Mouse (Mus musculus): Measurements from ENCODE around the gene Hspd1. TPM values are rescaled to one million over a fixed set of nuclear protein-coding genes. Genes with fewer than 3 reads are reported as not detected.
"Not testable (repeated sequence)": the region's sequence is repeated elsewhere in the genome, so short reads cannot be mapped to it uniquely, and the experiment has no call there.

The Hspd1 gene
- total RNA-seq, 2 experiments from 2014 or later, result 361 to 395 TPM

DNA sequence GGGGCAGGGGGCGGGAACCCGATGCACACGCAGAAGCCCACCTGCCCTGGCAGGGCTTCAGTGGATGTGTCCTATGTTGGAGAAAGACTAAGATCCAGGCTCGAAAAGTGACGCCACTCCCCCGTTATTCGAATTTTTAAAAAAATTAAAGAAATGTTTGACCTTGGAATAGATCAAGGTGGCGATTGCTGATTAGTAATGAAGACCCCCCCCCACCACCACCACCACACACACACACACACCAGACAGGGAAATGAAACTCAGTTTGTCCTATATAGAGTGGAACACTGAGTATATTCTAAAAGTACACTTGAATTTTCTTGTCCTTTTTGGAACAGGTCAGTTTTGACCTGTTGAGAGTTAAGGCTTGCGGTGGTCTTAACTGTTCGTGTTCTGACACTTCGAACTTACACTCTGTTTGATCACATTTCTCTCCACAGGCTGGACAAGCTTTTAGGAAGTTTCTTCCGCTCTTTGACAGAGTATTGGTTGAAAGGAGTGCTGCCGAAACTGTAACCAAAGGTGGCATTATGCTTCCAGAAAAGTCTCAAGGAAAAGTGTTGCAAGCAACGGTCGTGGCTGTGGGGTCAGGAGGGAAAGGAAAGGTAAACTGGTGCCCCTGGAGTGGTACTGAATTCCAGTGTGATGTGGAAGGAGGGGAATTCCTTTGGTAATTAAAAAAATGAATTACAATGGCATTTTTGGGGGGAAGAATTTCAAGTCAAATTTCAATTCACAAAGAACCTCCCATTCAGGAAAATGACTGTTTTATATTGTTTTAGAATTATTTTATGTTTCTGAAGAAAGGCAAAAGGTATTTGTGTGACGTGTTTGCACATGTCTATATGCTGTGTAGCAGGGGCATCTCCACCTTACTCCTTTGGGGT is 811 bp upstream of the Hspd1 start:
- intact Hi-C loops (cut with DNase I), result loop anchor here (5.0 kb wide), 1 partner anchor 148 kb away; the partner anchor contains the start of gene Mars2
- DNase-seq (ENCODE audit: low spot score), result no peak

DNA sequence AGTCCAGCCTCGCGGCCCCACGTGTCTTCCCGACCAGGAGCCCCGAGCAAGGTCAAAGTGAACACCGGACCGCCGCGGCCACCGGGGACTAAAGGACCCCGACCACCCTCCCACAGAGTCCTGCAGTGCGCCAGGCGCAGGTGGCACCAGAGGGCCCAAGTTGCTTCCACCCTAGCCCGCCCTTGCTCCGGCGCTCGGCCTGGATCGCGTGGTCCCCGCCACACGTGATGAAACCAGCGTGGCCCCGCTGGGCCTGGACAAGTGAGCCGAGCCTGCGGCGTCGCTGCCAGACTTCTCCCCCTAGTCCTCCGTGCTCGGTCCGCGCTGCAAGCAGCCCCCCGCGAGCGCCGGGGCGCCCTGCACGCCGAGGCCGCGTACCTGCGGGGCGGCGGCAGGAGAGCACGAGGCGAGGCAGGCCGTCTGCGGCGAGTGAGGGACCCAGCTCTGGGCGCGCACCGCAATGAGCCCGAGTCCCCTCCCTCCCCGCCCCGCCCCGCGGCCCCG is 590 bp downstream of the Hspd1 start:
- intact Hi-C loops (cut with DNase I), result loop anchor here (1.0 to 5.0 kb wide), 4 partner anchors 35 to 150 kb away; partner anchors contain the start of genes Coq10b, Mars2, Mob4 and Sf3b1
- DNase-seq (ENCODE audit: low spot score), result peak; percentile 46

DNA sequence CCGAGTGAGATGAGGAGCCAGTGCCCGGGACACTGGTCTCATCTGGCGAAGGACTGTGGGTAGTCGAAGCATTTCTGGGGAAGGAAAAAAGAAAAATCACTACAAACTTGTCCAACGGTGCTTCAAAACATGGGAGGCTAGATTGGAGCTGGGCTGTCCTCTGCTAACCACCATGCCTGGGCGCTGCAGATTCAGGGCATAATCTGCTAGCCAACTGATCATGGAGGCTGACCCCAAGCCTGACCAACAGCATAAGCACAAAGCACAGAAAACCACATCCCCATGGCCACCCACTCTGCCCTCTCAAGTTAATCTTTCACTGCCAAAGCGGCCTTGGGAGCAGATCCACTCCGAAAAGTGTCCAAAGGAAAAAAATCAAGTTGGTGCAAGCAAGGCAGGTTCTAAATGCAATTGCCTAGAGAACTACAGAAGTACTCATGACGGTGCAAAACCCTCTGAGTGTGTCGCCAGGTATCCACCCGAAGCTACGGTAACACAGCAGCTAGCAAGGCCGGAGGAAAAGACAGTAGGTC is 1.1 kb downstream of the Hspd1 start:
- DNase-seq (ENCODE audit: low spot score), result no peak
- intact Hi-C loops (cut with DNase I), result loop anchor here (1.0 to 5.0 kb wide), 4 partner anchors 34 to 150 kb away; partner anchors contain the start of genes Coq10b, Mars2, Mob4 and Sf3b1

DNA sequence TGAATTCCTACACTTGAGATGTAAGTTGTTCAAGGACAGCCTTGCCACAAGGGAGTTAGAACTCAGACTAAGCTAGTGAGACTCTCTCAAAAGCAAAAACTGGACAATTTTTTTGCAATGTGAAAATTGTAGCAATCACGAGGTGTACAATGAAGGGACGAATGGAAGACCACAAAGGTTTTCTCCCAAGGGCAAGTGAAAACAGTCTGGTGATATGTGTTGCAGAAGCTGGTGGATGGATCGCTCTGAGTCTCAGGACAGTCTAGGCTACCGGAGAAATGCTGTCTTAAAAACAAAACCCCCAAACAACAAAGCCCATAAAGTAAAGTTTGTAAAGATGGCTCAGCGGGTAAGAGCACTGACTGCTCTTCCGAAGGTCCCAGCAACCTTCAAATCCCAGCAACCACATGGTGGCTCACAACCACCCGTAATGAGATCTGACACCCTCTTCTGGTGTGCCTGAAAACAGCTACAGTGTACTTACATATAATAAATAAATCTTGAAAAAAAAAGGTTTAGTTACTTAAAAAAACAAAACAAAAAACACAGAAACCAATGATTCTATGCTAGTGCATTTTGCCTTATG is 2.2 kb downstream of the Hspd1 start:
- intact Hi-C loops (cut with DNase I), result loop anchor here (2.0 to 5.0 kb wide), 2 partner anchors 33 to 151 kb away; partner anchors contain the start of genes Coq10b and Mars2
- DNase-seq (ENCODE audit: low spot score), result no peak

DNA sequence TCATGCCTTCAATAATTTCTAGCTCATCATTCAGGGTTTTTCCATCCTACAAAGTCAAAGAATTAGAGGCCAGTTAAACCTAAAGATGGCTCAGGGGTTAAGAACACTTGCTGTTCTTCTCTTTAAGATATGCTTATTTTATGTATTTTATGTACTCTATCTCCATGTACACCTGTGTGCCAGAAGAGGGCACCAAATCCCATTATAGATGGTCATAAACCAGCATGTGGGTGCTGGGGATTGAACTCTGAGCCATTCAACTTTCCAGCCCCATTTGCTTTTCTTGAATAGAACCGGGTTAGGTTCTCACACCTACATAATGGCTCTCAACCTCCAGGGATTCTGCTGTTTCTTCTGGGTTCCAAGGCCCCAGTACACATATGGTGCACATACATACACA is 5.9 kb downstream of the Hspd1 start:
- intact Hi-C loops (cut with DNase I), result no loop called here

DNA sequence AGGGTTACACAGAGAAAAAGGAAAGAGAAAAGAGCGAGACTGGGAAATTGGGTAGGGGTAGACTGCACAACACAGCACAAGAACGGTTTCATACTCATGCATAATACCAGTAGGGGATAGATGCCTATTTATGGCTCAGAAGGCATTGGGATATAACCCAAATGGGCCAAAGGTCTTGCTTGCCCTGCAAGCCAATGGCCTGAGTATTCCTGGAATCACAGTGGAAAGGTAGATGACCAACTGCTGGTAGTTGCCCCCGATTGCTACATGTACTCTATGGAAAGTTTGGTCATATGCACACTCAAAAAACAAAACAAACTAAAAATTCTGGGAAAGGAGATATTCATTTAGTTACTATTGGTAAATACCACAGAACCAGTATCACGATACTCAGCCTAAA is 8.4 kb downstream of the Hspd1 start:
- intact Hi-C loops (cut with DNase I), result no loop called here
- DNase-seq (ENCODE audit: low spot score), result no peak

More for the DNA sequence above, 5.9 kb downstream of the Hspd1 start:
- DNase-seq (ENCODE audit: low spot score), result no peak

DNA sequence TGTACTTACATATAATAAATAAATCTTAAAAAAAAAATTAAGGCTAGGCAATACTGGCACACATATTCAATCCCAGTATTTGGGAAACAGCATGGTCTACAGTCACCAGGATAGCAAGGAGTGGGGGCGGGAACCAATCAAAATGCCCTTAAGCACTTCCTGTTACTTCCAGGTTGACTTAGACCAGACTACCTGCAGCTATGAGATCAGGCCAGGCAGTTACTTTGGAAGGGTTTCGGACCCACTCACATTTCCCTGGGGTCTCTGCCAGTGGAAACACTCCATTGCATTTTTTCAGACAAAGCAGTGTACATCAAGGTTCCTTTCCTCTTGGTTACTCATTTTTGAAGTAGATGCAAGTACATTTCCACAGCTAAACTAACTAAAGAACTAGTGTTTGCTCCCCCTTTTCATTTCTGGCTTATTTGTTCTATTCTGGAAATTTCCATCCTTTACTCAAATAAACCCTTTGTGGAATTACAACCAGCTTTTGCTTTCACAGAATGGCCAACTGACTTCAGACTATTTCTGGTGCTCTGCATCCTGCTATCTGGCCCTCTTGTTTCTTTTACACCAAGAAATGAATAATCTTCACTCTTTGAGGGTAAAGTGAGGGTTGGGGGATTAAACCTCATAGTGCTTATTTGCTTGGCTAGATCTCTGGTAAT is 11.1 kb downstream of the Hspd1 start:
- intact Hi-C loops (cut with DNase I), result no loop called here

DNA sequence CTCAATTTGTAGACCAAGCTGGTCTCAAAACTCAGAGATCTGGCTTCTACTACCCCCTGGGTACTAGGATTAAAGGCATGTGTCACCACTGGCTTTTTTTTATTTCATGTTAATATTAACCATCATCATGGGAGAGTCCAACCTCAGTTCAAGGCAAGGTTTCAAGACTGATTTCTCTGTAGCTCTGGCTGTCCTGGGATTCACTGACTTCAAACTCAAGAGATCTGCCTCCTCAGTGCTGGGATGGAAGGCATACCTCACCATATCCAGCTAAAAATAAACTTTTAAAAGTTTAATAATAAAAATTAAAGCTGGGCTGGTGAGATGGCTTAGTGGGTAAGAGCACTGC is 11.7 kb downstream of the Hspd1 start:
- no peak for DNase-seq (ENCODE audit: low spot score)
- intact Hi-C loops (cut with DNase I), result no loop called here

More for the DNA sequence above, 11.1 kb downstream of the Hspd1 start:
- DNase-seq (ENCODE audit: low spot score), result no peak

DNA sequence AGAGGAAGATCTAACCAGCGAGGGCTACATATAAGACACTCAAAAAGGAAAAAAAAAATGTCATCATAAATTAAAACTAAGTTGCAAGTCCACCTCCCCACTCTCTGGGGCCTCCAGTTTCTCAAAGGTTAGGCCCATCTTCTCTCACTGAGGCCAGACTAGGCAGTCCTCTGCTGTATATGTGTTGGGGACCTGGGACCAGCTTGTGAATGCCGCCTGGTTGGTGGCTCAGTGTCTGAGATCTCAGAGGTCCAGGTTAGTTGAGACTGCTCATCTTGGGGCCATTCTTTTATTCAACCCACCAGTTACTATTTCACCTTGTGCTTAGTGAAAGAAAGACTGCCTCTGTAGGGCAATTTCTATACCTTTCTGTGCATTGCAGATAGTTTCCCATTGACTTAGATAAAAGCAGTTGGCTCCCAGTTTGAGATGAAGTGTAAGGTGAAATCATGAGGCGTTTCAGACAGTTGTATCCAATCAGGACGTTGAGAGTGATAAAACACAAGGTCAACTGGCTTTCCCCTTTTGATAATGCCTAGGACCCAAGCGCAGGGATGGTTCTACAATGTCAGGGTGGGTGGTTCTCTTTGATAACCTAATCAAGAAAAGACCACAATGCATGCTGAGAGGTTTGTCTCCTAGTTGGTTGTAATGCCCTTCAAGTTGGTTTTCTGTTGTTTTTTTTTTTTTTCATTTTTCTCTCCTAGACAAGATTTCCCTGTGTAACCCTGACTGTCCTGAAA is 12.2 kb downstream of the Hspd1 start:
- intact Hi-C loops (cut with DNase I), result no loop called here
- DNase-seq (ENCODE audit: low spot score), result no peak

DNA sequence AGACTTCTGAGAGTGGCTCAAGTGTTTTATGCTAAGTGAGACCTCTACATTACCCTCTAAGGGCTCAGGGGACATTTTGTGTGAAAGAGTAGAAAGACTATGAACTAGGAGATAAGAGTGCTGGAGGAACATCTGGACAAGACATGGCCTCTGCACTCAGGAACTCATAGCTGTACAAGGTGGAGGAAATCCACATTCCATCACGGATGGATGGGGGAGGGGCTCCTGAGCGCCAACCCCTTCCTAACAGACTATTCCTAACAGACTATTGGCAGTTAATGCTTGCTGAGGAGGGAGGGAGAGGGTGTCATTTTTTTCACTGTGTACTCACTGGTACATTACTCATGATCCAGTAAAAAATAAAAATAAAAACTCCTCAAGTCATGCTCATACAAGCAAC is 13.3 kb downstream of the Hspd1 start:
- intact Hi-C loops (cut with DNase I), result no loop called here
- DNase-seq (ENCODE audit: low spot score), result no peak

DNA sequence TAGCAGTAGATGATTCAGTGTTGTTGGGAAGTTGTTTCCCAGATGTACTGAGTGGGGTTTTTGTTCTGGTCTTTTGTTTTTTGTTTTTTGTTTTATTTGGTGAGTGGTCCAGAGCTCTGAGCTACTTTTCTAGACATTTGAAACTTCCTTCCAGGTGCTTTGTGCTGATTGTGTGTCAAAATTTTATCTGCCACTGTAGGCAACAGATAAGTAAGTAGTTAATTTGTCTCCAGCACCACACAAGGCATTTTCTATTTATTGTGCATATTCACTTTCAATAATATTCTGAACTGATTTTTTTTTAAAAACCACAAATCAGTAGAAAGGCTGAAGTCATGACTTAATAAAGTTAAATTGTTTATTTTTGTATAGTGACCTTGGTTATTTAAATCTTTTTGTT is 15.7 kb downstream of the Hspd1 start:
- DNase-seq (ENCODE audit: low spot score); intact Hi-C loops (cut with DNase I): not testable (repeated sequence)

DNA sequence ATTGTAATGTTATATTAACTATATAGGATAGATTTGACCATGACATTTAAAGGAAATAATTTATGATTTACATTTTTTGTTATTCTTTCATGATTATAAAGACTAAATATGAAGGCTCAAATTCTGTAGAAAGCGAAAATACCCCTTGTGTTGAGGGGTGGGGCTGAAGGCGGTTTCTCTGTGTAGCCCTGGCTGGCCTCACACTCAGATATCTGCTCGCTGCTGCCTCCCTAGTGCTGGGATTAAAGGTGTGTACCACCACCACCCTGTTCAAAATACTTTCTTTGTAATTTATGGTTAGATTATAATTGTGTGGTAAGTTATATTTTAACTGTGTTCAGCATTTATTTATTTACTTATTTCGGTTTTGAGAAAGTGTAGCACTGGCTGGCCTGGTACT is 26.3 kb downstream of the Hspd1 start:
- intact Hi-C loops (cut with DNase I), result no loop called here
- DNase-seq (ENCODE audit: low spot score), result no peak

DNA sequence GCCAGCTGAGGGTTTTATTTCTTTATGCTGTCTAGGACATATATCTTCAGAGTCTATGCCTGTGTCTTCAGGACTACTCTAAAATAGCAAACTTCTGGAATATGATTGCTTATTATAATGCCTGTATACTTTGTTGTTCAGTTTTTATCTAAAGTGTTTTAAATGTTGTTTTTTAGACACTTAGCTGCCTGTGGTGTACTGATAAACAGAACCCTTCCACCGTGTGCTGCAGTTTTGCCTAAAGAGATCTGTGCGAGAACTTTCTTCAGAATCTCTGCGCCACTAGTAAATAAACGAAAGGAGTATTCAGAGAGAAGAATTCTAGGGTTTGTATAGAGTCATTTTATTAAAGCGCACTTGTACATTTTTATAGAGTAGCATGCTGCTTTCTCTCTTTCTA is 26.9 kb downstream of the Hspd1 start:
- no peak for DNase-seq (ENCODE audit: low spot score)
- intact Hi-C loops (cut with DNase I), result no loop called here

DNA sequence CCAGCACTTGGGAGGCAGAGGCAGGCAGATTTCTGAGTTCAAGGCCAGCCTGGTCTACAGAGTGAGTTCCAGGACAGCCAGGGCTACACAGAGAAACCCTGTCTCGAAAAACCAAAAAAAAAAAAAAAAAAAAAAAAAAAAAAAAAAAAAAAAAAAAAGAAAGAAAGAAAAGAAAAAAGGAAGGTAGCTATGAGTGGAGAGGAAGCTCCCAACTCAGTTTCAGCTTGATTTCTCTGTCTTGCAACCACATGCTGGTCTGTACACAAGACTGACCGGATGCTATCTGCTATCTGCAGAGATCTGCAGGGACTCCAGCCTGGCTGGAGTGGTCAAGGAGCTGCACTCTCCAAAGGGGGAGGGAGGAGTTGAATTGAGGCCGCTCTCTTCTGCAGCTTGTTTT is 29.7 kb downstream of the Hspd1 start:
- DNase-seq (ENCODE audit: low spot score); intact Hi-C loops (cut with DNase I): not testable (repeated sequence)

DNA sequence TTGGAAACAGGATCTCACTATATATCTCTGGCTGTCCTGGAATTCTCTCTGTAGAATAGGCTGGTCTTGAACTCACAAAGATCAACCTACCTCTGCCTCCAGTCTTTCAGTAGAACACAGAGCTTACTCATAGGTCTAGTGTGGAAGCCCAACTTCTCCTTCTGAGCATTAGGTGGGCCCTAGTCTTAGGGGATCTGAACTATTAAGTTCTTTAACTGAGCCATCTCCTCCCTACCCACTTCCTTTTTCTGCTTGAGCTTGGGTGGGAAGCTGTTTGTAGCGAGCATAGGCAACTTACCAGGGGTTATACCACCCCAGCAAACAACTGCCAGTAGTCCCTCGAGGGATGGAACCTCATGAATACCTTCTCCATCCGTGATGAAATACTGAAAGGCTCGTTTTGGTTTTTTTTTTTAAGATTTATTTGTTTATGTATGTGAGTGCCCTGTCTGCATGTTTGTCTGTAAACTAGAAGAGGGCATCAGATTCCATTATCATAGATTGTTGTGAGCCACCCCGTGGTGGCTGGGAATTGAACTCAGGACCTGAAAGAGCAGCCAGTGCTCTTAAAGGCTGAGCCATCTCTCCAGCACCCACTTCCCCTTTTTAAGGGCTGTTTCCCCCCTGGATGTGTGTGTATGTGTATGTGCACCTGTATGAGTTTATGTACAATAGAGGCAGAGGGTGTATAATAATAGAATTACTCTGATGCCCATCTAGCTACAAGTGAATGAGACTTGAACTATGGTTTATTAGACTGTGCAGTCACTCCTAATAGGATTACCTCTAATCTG is 32.5 kb downstream of the Hspd1 start:
- DNase-seq (ENCODE audit: low spot score), result no peak
- intact Hi-C loops (cut with DNase I), result no loop called here

DNA sequence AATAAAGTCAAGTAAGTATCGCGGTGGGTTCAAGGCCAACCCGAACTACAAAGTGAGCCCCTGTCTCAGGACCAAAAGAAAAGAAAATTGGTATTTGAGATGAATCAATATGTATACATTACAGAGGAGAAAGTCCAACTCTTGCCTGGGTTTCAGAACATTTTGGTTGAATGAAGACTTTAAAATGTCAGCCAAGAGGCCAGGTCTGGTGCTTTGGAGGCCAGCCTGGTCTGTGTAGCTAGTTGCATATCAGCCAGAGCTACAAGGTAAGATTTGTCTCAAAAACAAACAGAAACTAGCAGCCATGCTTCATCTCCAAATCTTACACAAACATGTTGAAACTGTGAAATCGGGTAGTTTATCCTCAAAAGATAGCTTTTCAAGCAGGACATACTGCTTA is 34.4 kb downstream of the Hspd1 start:
- no peak for DNase-seq (ENCODE audit: low spot score)

DNA sequence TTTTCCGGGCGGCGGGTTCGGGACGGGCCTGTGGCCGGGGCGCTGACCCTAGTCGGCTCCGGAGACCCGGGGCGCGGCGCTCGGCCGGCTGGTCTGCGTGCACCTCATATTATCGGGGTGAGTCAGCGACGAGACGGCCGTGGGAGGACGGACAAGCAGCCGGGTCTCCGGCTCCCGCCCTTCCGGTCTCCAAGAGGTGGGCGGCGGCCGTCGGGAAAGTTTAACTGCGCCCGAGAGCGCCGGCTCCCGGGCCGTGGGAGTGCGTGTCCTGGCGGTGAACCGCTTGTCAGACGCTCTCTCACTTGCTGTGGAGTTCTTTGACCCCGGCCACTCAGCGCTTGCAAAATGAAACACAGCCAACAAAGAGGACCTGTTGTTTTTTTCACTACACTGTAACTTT is 35.0 kb downstream of the Hspd1 start:
- intact Hi-C loops (cut with DNase I), result loop anchor here (2.0 kb wide), 1 partner anchor 34 kb away; no protein-coding TSS in a partner anchor
- peak; percentile 83 for DNase-seq (ENCODE audit: low spot score)

More for the DNA sequence above, 34.4 kb downstream of the Hspd1 start:
- intact Hi-C loops (cut with DNase I), result loop anchor here (2.0 kb wide), 1 partner anchor 33 kb away; no protein-coding TSS in a partner anchor

DNA sequence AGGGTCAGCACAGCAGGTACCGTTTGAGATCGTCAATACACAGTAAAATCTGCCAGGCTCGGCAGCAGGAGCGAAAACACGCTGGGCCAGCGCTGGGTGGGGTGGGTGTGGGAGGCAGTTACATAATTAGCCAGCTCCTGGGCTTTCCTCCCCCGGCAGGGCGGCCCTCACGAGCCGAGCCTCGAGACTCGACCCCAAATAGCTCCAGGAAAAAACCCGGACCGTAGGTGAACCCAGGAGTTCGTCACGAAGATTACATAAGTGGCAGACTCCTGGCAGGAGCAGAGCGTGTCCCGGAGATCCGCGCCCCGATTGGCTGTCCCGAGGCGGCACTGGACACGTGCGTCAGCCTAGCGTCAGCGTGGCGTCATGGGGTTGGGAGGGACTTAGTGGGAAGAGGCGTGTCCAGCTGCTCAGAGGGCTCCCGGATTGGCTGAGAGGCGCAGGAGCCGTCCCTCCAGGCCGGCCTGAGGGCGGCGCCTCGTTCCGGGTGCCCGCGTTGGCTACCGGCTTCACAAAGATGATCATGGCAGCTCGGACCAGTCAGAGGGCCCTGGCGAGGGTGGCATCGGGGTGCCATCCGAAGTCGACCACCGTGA is 35.6 kb downstream of the Hspd1 start, which contains the start of gene Coq10b:
Coq10b (plus strand) TSS at position 416 of the 599 bp plus-strand sequence.
- peak; percentile 99 for DNase-seq (ENCODE audit: low spot score)
- intact Hi-C loops (cut with DNase I), result loop anchor here (2.0 kb wide), 1 partner anchor 34 kb away; no protein-coding TSS in a partner anchor
